Mouse (Mus musculus) kidney, postnatal 36 days (tissue): Measurements from ENCODE around the gene Psmd9.

Source experiments
- DNase-seq, 2 experiments: peaks; one replicate each; pipeline ENCODE4 v3.0.0; 2021 to 2022; ENCODE audit warnings: mixed read lengths in 2 of 2

Gene Psmd9

GRCm38 (mm10) chr5:123169284-123169683 is at the start of gene Psmd9:
Psmd9 (plus strand) TSS chr5:123169413.
- DNase-seq: no peak

- no peak for DNase-seq
These were observed 48.5 kb upstream of the Psmd9 start for GRCm38 (mm10) chr5:123120624-123121215.

DNA sequence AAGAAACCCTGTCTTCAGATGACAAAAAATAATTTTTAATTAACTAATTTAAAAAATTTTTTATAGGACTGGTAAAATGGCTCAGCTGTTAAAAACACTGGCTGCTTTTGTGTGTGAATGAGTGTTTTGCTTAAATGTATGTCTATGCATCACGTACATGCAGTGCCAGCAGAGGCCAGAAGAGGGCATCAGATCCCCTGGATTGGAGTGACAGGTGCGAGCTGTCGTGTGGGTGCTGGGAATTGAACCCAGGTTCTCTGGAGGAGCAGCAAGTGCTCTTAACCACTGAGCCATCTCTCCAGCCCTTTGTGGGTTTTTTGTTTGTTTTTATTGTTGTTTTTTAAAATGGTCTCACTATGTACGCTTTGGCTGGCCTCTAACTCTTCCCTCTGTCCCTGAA is 47.0 kb upstream of the Psmd9 start:
- DNase-seq: no peak

GRCm38 (mm10) chr5:123125105-123125504 is 44.1 kb upstream of the Psmd9 start:
- DNase-seq: no peak

- peak in 1 of 2 experiments; percentile 46 for DNase-seq
These were observed 43.4 kb upstream of the Psmd9 start for GRCm38 (mm10) chr5:123125638-123126406.

- no peak for DNase-seq
These were observed 42.2 kb upstream of the Psmd9 start for GRCm38 (mm10) chr5:123127031-123127430.

DNA sequence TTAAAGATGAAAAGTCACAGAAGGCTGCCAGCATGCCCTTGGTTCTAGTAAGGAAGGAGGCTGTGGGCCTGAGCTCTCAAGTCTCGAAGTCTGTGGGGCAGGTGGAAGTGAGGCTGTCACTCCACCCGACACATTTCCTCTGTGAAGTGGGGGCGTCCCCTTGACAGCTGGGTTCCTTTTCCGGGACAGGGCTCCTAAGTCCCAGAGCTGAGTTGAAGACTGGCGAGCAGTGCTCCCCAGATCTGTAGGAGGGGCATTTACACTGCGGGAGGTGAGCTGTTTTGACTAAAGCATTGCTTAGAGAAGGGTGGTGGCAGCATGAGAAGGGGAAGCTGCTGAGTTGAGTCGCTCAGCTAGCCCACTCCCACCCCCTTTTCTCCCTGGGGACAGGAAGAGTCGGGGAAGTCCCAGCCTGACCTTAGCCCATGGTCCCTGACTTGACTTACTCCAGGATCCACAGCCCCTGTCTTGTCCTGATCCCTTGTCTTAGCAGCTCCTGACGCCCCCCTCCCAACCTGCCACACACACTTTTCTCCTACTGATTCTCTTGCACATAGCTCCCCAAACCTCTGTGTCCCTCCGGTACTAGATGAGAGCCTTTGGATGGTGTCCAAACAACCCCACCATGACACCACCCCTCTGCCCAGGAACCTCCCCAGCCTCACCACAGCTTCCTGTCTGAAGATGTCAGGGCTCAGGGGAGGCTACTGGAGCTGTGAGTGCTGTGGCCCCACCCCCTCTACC is 40.6 kb upstream of the Psmd9 start:
- no peak for DNase-seq

GRCm38 (mm10) chr5:123129170-123129757 is 39.9 kb upstream of the Psmd9 start:
- DNase-seq: no peak

DNA sequence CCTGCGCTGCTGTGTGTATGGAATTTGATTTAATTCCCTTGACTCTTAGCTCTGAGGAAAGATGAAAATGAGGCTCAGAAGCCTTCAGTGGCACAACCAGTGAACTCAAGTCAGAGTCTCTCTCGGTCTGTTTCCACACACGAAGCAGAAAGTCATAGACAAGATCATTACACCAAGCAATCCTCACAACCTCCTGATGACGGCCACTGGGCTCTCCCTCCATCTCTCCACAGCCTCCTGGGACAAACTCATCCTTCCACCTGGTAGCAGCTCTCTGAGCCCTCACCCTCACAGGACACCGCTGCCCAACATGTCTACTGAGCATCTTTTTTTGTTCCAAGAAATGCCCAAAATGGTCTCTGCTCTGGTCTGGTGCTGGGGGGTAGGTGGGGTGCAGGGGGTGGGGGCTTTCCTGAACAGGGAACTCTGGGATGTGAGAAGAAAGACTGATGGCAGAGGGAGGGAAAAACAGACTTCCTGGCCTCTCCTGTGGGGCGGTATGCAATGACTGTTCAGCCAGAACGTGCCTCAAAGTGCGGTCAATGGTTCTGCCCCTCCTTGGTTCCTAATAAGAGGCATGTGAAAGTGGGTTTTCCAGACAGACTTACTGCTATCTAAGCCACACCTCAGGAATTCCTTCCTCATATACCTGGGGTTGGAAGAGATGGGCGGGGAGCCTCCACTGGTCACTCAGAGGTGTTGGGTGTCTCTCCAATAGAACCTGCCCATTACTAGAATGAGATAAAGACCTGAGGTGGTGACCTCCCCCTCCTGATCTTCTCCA is 39.0 kb upstream of the Psmd9 start:
- no peak for DNase-seq

GRCm38 (mm10) chr5:123130814-123131148 is 38.4 kb upstream of the Psmd9 start:
- DNase-seq: no peak

DNA sequence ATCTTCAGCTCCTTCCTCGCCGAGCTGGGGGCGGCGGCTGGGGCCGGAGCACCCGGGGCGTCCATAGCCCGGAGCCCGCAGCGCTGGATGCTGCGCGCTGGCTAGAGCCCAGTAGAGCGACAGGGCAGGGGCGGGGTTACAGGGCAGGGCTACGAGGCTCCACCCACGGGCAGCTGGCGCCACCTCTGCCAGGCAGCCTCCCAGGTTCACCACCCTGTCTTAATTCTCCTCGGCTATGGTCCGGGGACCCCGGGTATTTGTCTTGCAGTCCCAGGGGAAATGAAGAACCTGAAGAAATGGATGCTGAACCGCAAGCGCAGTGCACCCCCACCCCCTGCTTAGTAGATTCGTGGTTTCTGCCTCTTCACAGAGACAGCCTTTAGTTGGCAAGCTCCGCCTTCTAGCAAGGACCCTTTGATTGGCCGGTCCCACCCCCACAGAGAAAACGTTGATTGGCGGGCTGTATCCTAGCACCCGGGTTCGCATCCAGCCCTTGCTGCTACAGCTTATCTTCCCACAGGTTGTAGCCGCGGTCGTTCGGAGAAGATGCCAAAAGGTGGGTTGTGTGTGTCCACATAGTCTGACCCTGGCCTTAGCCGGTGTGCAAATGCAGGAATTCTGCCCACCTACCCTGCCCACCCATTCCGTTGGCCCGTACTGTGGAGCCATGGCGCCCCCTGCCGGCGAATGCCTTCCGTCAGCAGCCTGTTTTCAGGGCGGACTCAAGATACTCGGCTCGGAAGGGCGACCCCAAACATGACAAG is 36.7 kb upstream of the Psmd9 start, which contains the start of gene Rhof:
Gene Rhof, minus strand, starts transcription at position 385 of the 764 bp plus-strand sequence.
- DNase-seq: peak; percentile 79 to 94

- peak; percentile 81 to 88 for DNase-seq
These were observed 36.0 kb upstream of the Psmd9 start for GRCm38 (mm10) chr5:123133083-123133783.

DNA sequence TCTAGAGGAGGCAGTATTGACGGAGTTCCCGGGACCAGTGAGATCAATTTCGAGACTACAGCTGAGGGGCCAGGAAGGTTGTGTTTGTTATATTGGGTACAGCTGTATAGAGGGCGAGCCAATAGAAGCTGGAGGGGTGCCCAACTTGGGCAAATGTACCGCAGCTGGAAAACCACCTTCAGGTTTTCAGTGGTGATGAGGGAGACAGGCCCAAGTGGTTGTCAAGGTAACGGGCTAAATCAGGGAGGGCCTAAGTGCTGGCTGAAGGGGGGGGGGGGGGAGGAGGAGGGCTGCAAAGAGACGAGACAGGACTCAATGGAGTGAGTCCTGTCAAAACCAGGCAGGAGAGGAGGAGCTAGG is 35.4 kb upstream of the Psmd9 start:
- DNase-seq: no peak

DNA sequence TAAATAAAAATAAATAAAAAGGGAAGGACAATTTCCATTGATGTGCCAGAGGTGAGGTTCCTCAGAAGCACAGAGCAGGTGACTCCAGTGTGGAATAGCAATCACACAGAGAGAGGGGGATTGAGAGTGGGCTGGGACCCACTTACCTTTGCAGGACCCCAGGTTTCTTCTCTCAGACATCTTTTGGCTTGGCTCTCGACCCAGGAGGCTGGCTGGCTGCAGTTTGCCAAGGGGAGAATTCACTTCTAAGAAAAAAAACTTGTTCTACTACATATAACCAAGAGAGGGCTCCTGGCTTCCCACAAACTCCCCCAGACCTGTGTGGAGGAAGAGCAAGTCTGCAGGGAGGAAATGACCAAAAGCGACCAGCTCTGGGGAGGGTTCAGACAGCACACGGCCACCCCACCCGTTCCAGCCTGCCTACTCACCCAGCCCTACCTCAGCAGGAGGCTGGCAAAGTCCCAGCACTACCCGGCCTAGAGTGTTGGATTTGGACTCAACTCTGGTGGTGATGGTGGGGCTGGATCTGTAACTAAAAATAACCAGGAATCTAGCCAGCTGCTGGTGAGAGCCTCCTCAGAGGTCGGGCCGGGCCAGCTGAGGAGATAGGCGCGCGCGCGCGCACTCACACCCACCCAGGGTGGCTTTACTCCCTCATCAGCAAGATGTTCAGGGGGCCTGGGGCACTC is 34.9 kb upstream of the Psmd9 start:
- DNase-seq: peak; percentile 78 to 79

DNA sequence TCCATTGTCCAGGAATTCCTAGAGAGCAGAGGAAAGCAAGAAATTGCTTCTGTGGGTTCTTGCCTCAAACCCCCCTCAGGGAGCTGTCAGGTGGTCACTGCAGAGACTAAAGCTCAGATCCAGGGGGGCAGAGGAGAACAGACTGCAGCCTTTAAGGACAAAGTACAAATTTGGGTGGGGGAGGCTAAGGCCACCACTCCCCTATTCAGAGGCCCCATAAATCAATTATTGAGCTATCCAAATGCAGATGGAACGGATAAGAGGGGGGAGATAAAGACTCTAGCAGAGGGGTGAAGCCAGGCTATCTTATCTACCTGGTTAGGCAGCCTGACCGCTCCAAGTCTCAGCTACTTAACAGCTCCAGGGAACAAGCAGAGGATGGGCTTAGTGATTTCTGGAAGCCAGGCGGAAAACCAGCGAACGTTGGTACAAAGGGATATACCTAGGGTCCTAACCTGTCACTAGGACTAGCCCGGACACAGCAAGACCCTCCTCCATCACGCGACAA is 34.3 kb upstream of the Psmd9 start:
- DNase-seq: no peak

GRCm38 (mm10) chr5:123135471-123136360 is 33.5 kb upstream of the Psmd9 start:
- peak; percentile 96 to 97 for DNase-seq

DNA sequence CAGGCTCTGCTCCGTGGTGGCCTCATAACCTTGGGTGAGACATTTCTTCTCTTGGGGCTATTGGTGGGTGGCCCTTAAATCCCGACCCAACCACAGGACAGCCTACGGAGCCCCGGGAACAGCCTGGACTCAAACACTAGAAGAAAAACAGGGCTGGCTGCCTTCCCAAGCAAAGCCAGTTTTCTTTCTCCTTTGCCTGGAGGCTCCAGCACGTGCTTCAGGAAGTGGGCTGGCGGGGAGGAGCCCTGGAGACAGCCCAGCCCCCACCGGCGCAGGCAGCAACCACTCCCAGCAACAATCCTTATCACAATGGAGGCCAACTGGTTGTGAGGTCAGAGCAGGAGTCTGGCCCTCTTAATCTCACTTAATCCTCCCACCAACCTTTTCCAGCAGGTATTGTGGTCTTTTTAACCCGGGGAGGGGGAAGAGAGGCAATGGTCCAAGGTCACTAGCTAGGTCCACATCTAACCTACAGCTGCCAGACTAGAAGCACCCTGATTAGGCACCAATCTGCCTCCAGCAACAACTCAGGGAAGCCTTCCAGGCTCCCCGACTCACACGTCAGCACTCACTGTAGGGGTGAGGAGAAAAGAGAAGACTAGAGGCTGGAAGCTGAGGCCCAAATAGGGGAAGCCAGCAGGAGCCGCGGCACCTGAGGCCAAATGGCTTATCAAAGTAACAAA is 32.7 kb upstream of the Psmd9 start:
- DNase-seq: peak; percentile 97 to 98

GRCm38 (mm10) chr5:123137044-123137909 is 31.9 kb upstream of the Psmd9 start:
- DNase-seq: peak; percentile 93 to 95
